In genomic region chr12:92293341-92293720, GRCm38 (mm10) we compare ENCODE assay signal across 22 mouse cellular contexts.
DNase-seq lines count a peak whose midpoint lies in the region; ATAC-seq and TF ChIP-seq lines count a peak whose summit lies in the region.
"Had no signal": no experiment of that assay in that cellular context is flagged by ENCODE, and none has a peak within 500 bp of the region (broad histone marks: within the 10 kb centered on the region; RNA-seq: fewer than 3 reads in every experiment).

No protein-coding gene starts in this region.

- no peak for TF ChIP-seq CTCF in hindbrain, postnatal 0 days (IDR thresholded peaks at IDR 0.05; ENCODE audit: low read depth)

- no peaks in the 10 kb centered on the region for H3K36me3 ChIP-seq in hindbrain, embryonic 10.5 days
- no peaks in the 10 kb centered on the region for H3K36me3 ChIP-seq in hindbrain, postnatal 0 days (ENCODE audit: insufficient read depth, low read length)
- no peaks in the 10 kb centered on the region for H3K36me3 ChIP-seq in hindbrain, embryonic 11.5 days (ENCODE audit: control insufficient read depth, insufficient read depth, low read length)
- no peaks in the 10 kb centered on the region for H3K36me3 ChIP-seq in midbrain, embryonic 11.5 days (ENCODE audit: control insufficient read depth, insufficient read depth, low read length)
- H3K36me3 ChIP-seq in neural tube, embryonic 14.5 days (ENCODE audit: control insufficient read depth, insufficient read depth, low read length), result no peaks in the 10 kb centered on the region
- H3K36me3 ChIP-seq: embryonic facial prominence, embryonic 12.5 days; heart, embryonic 13.5 days had no signal

- ATAC-seq in hindbrain, postnatal 0 days, result no peak
- peak; percentile 41; the same call in 1 of the 2 replicates for ATAC-seq in hindbrain, embryonic 11.5 days (ENCODE audit: low FRiP score)
- no peak; the same call in 1 of the 2 replicates for ATAC-seq in midbrain, embryonic 11.5 days (ENCODE audit: low FRiP score)
- ATAC-seq in neural tube, embryonic 14.5 days (ENCODE audit: low read depth), result 0 out of 2 replicates have a peak, but pooled peaks have one; percentile 14
- no peak for ATAC-seq in megakaryocyte, adult 5-6 weeks (ENCODE audit: poor library complexity, severe bottlenecking)

- H3K9me3 ChIP-seq in hindbrain, embryonic 10.5 days, result no peaks in the 10 kb centered on the region
- H3K9me3 ChIP-seq in hindbrain, postnatal 0 days (ENCODE audit: low read length), result no peaks in the 10 kb centered on the region
- no peaks in the 10 kb centered on the region for H3K9me3 ChIP-seq in hindbrain, embryonic 11.5 days (ENCODE audit: control insufficient read depth, low read length)
- H3K9me3 ChIP-seq in midbrain, embryonic 11.5 days (ENCODE audit: control insufficient read depth, low read length), result no peaks in the 10 kb centered on the region
- H3K9me3 ChIP-seq in neural tube, embryonic 14.5 days (ENCODE audit: control insufficient read depth, low read length), result no peaks in the 10 kb centered on the region
- H3K9me3 ChIP-seq: embryonic facial prominence, embryonic 12.5 days had no signal

- H3K4me2 ChIP-seq in hindbrain, postnatal 0 days (ENCODE audit: low read depth, low read length), result no peak overlapping the region
- H3K4me2 ChIP-seq in hindbrain, embryonic 11.5 days (replicated peaks; ENCODE audit: low read depth, low read length), result no peak overlapping the region
- H3K4me2 ChIP-seq in midbrain, embryonic 11.5 days, result peak overlapping the region; percentile 12; the same call in 1 of the 2 replicates
- no peak overlapping the region for H3K4me2 ChIP-seq in neural tube, embryonic 14.5 days (ENCODE audit: low read depth, low read length)
- H3K4me2 ChIP-seq: embryonic facial prominence, embryonic 12.5 days; heart, embryonic 13.5 days had no signal

- H3K4me1 ChIP-seq in hindbrain, embryonic 10.5 days (replicated peaks), result peaks cover 21% of the 10 kb centered on the region
- 0 out of 2 replicates have a peak, but pooled peaks cover 3% of the 10 kb centered on the region for H3K4me1 ChIP-seq in hindbrain, postnatal 0 days (ENCODE audit: insufficient read depth, low read length)
- H3K4me1 ChIP-seq in hindbrain, embryonic 11.5 days (replicated peaks; ENCODE audit: control insufficient read depth, insufficient read depth, low read length), result 0 out of 2 replicates have a peak, but pooled peaks cover 2% of the 10 kb centered on the region
- peaks cover 9% of the 10 kb centered on the region; the same call in 1 of the 2 replicates for H3K4me1 ChIP-seq in midbrain, embryonic 11.5 days (ENCODE audit: control insufficient read depth, insufficient read depth, low read length)
- peaks cover 6% of the 10 kb centered on the region; the same call in 1 of the 2 replicates for H3K4me1 ChIP-seq in neural tube, embryonic 14.5 days (ENCODE audit: control insufficient read depth, insufficient read depth, low read length)
- H3K4me1 ChIP-seq: embryonic facial prominence, embryonic 12.5 days had no signal

- no peak overlapping the region for H3K4me3 ChIP-seq in hindbrain, embryonic 10.5 days
- H3K4me3 ChIP-seq in hindbrain, postnatal 0 days (ENCODE audit: low read length), result no peak overlapping the region
- H3K4me3 ChIP-seq in hindbrain, embryonic 11.5 days (ENCODE audit: low read depth, low read length), result no peak overlapping the region
- H3K4me3 ChIP-seq in midbrain, embryonic 11.5 days (ENCODE audit: low read depth, low read length), result no peak overlapping the region
- H3K4me3 ChIP-seq in neural tube, embryonic 14.5 days (ENCODE audit: low read depth, low read length), result no peak overlapping the region
- H3K4me3 ChIP-seq: embryonic facial prominence, embryonic 12.5 days; gastrocnemius, adult 2 months; heart, embryonic 13.5 days; left cerebral cortex, adult 2 months; myocyte had no signal

- peak overlapping the region; percentile 83 for H3K27ac ChIP-seq in hindbrain, embryonic 10.5 days
- no peak overlapping the region for H3K27ac ChIP-seq in hindbrain, postnatal 0 days
- peak overlapping the region; percentile 77; the same call in 1 of the 2 replicates for H3K27ac ChIP-seq in hindbrain, embryonic 11.5 days (ENCODE audit: low read depth, low read length)
- peak overlapping the region; percentile 44 for H3K27ac ChIP-seq in midbrain, embryonic 11.5 days (ENCODE audit: low read depth, low read length)
- peak overlapping the region; percentile 31; the same call in 1 of the 2 replicates for H3K27ac ChIP-seq in neural tube, embryonic 14.5 days (ENCODE audit: low read depth, low read length)
- H3K27ac ChIP-seq: embryonic facial prominence, embryonic 12.5 days; gastrocnemius, adult 2 months; heart, embryonic 13.5 days; left cerebral cortex, adult 2 months; liver, embryonic 14.5 days had no signal

- H3K27me3 ChIP-seq in hindbrain, embryonic 10.5 days (ENCODE audit: insufficient read depth, poor library complexity, severe bottlenecking), result no peaks in the 10 kb centered on the region
- H3K27me3 ChIP-seq in hindbrain, postnatal 0 days (ENCODE audit: insufficient read depth, low read length), result no peaks in the 10 kb centered on the region
- no peaks in the 10 kb centered on the region for H3K27me3 ChIP-seq in hindbrain, embryonic 11.5 days (ENCODE audit: control insufficient read depth, insufficient read depth, low read length)
- H3K27me3 ChIP-seq in midbrain, embryonic 11.5 days (ENCODE audit: control insufficient read depth, insufficient read depth, low read length), result no peaks in the 10 kb centered on the region
- H3K27me3 ChIP-seq in neural tube, embryonic 14.5 days (ENCODE audit: control insufficient read depth, insufficient read depth, low read length), result no peaks in the 10 kb centered on the region
- H3K27me3 ChIP-seq: CH12.LX; embryonic facial prominence, embryonic 12.5 days; heart, embryonic 13.5 days had no signal

- no peak for DNase-seq in hindbrain, embryonic 10.5 days (ENCODE audit: low spot score)
- DNase-seq in hindbrain, postnatal 0 days (ENCODE audit: low spot score), result no peak
- no peak for DNase-seq in hindbrain, embryonic 11.5 days (ENCODE audit: low spot score)
- no peak for DNase-seq in midbrain, embryonic 11.5 days (ENCODE audit: low spot score, missing footprints)
- no peak for DNase-seq in left cerebral cortex, adult 18-20 months (ENCODE audit: low spot score in 2 of 2)
- DNase-seq in liver, result no peak
- DNase-seq: adrenal gland, adult 8-10 months; cerebellum, postnatal 36 days; gastrocnemius, adult 2 months; heart, postnatal 36 days; kidney, adult 11 months; kidney, postnatal 10 days; right cerebral cortex, postnatal 25 days; thymus, postnatal 25 days had no signal

- no peak overlapping the region for H3K9ac ChIP-seq in hindbrain, postnatal 0 days (replicated peaks; ENCODE audit: low read length)
- peak overlapping the region; percentile 44; the same call in 1 of the 2 replicates for H3K9ac ChIP-seq in hindbrain, embryonic 11.5 days (ENCODE audit: low read depth, low read length)
- H3K9ac ChIP-seq in midbrain, embryonic 11.5 days (ENCODE audit: low read length), result no peak overlapping the region
- no peak overlapping the region for H3K9ac ChIP-seq in neural tube, embryonic 14.5 days (replicated peaks; ENCODE audit: low read depth, low read length)
- H3K9ac ChIP-seq: embryonic facial prominence, embryonic 12.5 days; heart, embryonic 13.5 days; liver, embryonic 14.5 days had no signal

Comparison
In these comparisons a context has a peak if more than half of its experiments do, and no peak if none do; other contexts are left out.
1. ATAC-seq: peak in hindbrain, embryonic 11.5 days (single experiment) and neural tube, embryonic 14.5 days (single experiment); none in hindbrain, postnatal 0 days (single experiment), midbrain, embryonic 11.5 days (single experiment) and megakaryocyte, adult 5-6 weeks (single experiment).